Mouse (Mus musculus) telencephalon, adult 2 months (tissue): ENCODE measurements around the gene Itgb6.

Source experiments
- DNase-seq: peaks from one replicate; pipeline ENCODE4 v3.0.0-alpha.2; 2011; ENCODE audit warnings: low read depth, low spot score

Gene Itgb6

DNA sequence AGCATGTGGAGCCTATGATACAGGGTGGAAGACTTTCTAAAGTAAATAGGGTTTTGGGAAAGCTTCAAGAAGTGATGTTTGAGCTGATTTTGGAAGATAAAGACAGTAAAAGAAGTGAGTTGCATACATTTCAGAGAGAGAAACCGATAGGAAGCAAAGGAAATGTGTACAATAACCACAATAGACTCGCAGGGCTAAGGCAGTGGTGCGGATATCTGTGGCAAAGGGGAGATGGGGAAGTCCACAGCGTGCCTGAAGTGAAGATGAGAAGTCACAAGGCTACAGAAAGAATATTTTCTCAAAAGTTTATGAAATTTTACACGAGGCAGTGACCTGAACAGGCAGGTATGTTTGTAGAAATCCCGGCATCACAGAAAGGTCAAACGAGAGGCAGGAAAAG lies 100.3 kb downstream of the Itgb6 start:
- DNase-seq = no peak

DNA sequence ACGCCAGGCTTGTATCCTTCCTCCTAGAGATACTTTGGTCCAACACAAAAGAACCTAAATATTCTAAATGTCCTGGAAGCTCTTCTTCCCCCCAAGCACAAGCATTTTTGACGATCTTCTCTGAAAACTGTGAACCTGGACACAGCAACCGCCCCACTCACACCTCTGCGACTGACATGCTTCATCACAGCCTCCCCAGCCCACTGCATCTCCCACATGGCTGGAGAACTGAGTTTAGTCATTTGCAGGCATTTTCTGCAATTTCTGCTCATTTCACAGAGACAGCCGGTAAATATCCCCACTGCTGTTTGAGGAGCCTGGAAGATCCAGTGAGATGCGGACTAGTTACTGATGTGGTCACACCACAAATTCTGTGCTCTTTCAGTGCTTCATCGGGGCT lies 107.7 kb downstream of the Itgb6 start:
- DNase-seq = no peak

DNA sequence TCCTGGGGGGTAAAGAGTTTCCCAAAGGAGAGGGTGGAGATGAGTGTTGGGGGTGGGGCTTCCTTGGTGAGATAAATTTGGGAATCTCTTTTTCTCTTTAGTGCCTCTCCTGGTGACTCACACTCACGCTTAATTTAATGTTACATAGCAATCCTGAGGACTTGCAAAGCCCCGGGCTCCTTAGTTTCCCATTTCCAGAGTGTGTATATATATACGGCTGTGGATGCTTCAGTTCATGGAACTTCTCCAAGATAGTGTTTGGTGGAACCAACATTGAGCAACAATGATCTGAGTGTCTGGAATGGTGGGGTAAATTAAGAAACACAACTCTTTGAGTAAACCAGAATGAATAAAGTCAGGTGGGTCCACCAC lies 108.6 kb downstream of the Itgb6 start:
- DNase-seq = no peak

DNA sequence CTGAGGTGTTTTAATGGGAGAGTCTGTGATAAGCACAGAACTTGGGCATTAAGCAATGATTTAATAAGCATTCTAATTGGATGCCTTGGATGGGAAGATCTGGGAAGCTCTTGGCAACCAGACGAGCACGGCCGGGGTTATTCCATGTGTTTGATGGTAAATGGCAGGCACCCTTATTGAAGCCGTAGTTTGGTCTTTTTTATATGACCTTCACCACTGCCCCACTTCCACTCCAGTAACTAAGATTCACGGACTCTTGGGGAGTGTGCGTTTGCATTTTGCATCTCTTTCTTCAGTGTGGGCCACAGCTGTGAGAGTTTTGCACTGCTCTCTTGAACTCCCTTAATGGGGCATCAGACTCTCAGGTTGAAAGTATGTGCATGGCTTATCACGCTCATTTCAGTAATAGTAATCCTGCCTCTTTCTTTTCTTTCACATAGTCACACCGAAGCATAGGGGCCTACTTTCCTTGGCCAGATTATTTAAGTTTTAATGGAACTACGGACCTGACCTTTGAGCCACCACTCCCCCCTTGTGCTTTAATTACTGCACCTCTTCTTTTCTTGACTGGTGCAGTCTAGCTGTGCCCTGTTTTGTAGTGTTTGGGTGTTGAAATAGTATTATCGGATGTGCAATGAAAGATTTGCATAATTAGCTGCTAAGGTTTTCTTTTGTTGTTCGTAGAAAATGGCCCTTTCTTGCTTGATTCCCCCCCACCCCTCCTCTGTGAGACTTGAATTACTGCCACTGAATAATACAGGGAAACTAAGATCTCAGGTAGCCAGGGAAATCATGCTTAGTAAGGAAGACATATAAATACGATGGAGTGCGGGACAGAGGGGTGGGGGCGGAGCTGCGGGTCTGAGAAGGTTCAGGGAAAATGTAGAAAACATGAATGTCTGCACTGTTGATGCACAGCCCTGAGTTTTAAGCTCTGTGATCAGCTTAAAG lies 109.3 kb downstream of the Itgb6 start:
- no peak for DNase-seq

DNA sequence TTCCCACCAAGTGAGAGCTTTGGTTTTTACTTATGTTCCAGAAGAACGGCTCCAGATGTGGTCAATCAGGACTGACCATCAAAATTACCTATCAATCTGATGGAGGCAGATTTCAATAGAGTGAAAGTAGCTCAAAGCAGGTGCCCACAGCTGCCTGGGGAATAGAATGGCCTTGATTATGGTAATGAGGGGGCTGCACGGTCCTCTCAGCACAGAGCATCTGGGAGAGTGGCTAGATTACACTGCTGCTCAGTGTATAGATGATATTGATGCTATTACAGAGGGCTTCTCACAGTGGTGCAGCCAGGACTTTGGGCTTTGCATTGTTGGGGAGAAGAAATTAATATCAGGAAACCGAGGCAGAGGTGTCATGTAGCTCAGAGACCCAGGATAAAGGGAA lies 110.8 kb downstream of the Itgb6 start:
- DNase-seq = no peak

DNA sequence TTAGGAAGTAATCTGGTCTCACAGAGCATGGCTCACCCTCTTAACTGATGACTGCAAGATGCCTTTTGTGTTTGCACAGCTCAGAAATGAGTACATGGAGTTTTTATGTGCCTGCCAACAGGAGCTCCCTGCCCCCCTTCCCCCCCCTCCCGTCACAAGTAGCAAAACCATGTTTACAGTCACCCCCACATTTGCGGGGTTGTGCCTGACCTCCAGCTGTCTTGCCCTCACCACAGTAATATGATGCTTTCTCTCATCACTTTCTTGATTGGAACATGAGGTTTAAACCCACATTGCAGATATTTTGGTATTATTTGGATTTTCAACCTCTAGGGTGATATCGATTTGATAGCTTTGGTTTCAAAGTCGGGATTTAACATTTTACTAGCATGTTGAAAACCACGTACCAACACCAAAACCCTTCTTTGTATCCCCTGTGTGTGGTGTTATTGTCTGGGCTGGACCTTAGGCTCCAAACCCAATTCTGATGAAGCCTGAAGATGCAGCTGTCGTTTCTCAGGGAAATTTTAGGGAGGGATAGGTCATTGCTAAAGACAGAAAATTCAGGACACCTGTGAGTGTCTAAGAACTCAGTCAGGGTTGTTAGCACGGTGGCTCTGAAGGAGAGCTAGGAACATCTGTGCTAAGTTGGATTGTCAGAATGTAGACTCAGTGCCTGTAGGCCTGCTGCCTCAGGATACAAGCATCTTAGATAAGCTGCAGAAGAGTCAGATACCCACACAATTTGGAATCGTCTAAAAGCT lies 112.8 kb downstream of the Itgb6 start:
- no peak for DNase-seq

DNA sequence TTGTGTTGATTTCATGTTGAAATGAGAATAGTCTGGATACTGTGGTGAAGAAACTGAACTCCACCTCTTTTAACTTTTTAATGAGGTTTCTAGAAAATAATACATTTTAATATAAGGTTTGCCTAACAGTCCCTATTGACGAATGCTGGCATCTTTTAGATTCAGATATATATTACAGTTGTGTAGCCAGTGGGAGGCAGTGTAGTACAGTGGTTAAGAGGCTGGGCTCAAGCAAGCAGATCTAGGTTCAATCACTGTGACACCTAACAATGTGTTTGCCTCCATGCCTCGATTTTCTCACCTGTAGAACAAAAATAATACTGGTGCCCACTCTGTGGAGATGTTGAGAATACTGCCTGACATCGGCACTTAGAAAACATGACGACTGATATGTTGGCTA lies 114.5 kb downstream of the Itgb6 start:
- no peak for DNase-seq

DNA sequence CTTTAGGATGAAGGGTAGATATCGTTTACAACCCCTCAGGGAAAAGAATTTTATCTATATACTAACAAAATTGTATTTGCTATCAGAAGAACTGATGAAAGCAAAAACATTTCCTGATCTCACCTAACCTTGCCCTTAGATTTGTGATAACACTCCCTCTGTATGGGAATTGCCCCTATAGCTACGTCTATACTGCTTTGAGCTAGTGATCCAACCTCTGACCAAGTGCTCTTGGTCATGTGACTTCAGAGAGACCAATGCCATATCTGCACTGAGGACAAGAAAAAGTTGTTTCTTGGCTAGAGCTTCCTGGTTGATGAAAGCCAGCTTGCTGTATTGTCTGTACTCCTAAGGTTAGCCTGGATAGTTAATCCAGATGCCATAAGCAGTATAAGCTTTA lies 121.1 kb downstream of the Itgb6 start:
- DNase-seq = no peak

DNA sequence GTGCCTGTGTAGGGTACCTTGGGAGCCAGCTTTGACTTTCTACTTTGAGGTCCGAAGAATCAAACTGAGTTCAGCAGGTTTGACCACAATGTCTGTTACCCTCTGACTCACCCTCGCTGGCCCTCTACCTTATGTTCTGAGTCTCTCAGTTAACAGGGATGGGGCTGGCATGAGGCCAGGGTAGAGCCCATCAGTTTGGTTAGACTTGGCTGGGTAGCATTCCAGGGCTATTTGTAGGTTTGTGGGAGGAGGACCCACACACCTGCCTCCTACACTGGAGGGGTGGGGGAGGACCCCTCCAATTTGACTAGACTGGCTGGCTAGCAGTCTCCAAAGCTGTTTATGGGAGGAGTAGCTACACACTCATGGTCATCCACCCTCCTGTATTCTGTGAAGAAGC lies 121.6 kb downstream of the Itgb6 start:
- no peak for DNase-seq

DNA sequence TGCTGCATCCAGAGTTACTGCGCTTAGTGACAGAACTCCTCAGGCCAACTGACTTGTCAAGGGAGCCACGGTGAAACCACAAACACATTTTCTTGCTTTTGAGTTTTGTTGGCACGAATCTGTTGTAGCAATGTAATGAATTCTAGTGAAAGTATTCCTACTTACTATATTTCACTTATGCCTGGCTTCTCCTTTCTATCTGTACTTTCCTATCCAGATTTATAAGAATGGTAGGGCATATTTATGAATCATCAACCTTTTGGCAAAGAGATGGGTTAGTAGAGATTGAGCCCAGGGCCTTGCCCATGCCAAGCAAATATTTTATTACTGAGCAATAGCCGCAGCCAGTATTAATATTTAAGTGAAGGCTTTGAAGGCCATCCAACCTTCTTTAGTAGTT lies 139.0 kb downstream of the Itgb6 start:
- DNase-seq = no peak

DNA sequence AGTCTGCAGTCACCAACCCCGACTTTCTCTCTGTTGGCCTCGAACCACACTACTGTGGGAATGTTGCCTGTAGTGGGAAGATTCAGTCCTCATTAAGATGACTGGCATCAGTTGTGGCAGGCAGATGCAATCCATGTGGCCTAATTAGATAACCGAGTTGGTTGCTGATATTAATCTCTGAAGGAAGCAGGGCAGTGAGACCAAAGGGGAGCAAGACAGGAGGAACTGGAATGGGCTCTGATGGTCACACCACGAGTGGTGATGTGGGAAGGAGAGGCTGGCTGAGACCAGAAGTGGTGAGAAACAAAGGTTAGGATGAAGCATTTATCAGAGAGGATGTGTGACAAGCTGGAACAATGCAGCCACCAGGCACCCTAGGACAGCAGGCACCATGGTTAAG lies 167.9 kb downstream of the Itgb6 start:
- DNase-seq = no peak

DNA sequence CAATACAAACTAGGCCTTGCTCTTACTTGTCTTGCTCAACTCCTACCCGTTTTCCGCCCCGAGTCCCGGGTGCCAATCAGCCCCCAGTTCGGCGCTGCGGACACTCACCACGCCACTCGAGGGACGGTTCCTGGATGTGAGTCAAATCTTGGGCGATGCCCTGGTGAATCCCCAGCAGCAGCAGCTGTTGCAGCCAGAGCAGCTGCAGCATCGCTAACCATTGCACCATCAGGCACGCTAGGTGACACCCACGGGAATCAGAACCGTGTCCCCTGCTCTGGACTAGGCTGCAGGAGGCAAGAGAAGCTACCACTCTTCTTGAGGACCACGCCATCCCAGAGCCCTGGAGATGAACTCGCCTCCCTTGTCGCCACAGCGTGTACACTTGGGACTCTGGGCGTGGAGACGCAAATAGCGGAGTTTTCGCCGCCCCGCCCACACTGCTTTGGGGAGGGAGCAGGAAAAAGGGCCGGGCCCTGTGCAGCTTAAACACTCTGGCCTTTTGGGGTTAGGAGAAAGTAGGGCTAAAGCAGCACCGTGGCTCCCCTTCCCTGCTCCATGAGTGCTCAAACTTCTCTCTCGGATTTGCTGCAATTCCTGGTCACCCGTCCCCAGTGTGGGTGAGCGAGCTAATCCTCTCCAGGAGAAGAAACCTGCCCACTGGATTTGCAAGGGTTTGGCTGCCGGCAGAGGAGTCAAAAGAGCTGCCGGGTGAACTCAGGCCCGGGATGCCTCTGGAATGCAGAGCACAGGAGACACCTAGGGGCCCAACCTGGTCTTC lies 169.4 kb downstream of the Itgb6 start, which contains the start of gene Pla2r1:
TSS of gene Pla2r1 (minus strand) at position 407 of the 781 bp plus-strand sequence.
- DNase-seq = no peak

DNA sequence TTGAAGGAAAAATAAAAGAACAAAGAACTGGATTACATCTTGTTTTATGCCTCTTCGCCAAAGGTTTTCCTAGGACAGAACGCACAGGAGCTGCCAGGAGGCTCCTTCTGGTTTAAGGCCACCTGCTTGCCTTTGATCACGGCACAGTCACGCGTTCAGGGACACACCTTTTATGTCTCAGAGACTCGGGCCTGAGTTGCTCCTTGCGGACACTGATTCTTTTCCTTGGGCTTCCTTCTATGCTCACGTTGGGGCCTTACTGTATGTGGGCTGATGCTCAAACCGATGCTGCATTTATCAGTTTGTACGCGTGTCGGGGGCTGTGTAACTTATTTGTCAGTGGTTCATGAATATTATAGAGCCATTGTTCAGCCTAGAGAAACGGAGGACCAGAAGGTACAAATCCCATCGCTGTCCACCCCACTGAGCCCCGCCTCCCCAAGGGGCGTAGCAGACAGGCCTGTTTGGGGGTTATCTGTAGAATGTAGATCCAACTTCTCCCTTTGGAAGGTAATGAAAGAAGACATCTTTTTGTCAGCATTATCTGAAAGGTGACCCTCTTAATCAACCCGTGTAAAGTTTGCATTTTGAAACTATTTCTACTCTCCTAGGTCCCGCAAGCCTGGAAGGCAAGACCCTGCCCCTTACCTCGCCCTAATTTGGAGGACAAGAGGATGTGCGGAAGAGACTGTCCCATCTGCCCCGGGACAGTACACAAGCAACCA lies 170.1 kb downstream of the Itgb6 start:
- DNase-seq = no peak

DNA sequence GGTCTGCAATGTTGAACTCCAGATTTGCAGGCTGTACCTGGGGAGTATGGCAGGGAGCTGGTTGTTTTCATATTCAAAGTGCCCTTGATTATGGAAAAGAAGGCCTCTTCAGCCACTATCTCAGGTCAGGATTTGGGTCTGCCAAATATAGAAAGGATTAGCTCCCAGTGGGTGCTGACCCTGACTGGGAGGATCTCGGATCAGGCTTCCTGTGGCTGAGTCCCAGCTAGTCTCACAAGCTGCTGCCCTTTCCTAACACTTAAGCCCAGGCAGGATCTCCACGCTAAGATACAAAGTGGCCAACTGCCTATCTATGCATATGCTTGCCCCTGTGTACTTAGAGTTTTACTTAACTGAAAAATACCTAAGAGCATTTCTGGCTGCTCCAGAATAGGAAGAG lies 170.8 kb downstream of the Itgb6 start:
- no peak for DNase-seq

DNA sequence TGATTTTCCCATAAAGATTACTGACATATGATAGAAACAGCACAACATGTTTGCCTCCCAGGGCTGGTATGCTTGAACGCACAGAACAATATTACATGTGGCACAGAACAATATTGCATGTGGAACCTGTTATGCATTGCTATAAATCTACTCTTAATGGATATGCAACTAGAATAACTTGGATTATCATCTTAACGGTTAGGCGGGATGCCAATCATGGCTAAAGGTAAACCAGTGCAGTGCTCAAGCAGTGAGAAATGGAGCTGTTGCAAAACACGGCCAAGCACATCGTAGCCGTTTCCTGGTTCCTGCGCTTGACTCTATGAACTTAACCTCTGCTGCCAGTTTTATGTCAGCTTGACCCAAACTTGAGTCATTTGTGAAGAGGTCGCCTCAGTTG lies 171.9 kb downstream of the Itgb6 start:
- no peak for DNase-seq

DNA sequence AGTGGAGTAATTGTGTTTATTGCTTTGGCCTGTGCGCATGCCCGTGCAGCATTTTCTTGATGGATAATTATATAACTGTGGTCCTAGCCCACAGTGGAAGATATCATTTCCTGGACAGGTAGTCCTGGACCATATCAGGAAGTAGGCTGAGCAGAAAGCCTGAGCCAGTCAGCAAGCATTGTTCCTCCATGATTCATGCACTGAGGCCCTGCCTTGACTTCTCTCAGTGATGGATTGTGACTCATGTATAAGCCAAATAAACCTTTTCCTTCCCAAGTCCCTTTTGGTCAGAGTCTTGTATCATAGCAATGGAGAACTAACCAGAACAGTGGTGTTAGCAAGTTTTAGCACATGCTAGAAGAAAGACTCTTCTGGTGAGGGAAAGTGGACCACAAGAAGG lies 172.6 kb downstream of the Itgb6 start:
- DNase-seq = no peak
